Mouse (Mus musculus): ENCODE data around the gene N4bp1.

The N4bp1 gene

DNA sequence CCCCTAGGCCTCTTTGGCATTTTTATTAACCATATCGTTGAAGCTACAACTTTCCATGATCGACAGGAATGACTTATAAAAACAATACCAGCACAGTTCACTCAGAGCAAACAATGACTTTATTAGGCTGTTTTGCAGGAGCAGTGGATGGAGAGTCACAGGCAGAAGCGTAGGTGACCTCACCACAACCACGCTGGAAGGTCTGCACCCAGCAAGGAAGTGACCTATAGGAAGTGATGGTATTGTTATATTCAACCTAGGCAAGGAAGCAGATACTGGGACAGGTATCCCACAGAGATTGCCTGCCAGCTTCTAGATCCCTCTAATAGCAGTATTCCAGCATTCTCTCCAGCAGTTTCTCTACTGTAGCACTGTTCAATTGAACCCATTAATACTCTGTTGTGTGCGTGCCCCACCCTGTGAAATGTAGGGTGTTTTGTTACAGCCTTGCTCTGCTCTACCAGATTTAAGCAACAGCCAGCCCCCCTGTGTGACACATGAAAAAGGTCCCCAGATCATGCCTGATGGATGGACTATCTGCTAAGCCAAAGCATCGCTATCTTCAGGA is 9.2 kb upstream of the N4bp1 start:
- DNase-seq = no peak

DNA sequence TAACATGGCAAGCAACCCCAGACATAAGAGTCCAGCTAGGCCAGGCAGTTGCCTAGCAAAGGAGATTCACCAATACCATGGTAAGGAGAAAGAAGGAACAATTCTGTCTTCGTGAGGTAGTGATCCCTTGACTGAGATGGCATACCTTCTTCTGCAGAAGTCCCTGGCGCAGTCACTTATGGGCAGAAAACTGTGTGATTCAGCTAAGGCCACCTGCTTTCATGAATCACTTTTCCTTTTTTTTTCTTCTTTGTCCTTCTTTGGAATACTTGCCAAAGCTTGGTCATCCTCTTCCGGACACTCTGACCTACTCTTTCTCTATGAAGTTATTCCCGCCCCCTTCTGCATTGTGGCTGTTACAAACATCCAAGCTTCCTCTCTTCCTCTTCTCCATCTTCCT is 8.5 kb upstream of the N4bp1 start:
- DNase-seq = no peak

DNA sequence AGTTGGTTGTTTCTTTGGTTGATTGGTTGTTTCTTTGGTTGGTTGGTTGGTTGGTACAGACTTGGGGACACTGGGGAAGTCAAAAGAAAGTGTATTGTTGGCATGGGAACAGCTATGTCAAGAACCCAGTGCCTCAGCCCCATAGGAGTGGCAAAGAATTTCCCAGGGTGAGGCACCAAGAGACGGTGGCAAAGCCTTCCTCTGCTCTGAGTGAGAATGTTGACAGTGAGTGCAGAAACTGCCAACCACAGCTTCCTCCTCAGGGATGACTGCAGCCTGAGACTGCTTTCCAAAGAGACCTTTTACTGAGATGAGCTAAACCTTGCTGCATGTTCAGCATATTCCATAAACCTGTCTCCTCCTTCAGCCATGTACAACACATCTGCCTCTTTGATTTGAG is 6.5 kb upstream of the N4bp1 start:
- DNase-seq = no peak

DNA sequence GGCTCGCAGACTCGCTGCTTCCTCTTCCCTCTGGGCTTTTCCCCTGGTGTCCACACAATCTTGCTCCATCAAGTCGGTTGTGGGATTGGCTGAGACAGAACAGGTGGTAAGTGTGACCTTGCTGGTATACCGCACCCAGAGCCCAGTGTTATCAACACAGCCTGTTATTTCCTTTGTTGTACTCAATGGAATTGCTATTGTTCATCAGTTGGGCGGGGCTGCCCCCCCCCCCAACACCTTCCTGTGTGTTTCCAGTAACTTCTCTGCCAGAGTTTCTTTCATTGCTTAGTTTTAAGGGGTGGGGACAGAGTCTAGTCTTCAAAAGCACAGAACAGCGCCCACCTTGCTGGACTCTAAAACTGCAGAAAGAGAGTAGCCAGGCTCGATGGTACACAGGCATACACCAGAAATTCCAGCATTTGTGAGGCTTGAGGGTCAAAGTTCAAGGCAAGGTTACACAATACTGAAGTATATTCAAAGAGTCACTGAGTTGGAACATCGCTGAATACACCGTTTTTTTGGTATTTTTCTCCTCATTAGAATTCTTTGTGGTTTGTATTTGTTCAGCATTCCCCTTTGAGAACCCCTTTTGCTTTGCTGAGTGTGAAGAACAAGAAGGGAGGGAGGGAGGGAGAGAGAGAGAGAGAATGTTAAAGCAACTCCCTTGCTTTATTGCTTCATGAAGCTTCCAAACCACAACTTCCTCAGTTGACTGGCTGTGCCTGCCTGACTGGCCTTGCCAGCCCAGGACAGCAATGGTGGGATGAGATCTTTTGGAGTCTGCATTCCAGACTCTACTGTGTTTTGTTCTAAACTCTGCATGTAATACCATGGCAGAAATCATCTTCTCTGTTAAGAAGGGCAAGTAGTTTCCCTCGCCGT is 3.2 kb upstream of the N4bp1 start:
- DNase-seq = no peak

DNA sequence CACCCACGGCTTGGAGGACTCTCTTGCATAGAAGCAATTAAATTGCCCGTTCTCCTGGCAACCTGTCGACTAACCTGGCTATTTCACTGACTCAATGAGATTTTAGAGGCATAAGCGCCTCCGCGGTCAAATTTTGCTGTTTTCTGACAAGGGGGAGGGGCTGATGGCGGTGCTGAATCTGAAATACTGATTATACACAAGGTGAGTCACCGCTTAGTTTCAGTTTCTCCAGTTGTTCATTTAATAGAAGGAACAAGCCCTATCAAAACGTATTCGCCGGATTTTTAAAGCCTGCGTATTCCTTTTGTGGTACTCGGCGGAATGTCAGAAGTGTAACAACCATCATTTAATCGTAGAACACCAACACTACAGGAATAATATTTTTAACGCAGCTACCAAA is 991 bp downstream of the N4bp1 start:
- DNase-seq = peak; percentile 36 to 49

DNA sequence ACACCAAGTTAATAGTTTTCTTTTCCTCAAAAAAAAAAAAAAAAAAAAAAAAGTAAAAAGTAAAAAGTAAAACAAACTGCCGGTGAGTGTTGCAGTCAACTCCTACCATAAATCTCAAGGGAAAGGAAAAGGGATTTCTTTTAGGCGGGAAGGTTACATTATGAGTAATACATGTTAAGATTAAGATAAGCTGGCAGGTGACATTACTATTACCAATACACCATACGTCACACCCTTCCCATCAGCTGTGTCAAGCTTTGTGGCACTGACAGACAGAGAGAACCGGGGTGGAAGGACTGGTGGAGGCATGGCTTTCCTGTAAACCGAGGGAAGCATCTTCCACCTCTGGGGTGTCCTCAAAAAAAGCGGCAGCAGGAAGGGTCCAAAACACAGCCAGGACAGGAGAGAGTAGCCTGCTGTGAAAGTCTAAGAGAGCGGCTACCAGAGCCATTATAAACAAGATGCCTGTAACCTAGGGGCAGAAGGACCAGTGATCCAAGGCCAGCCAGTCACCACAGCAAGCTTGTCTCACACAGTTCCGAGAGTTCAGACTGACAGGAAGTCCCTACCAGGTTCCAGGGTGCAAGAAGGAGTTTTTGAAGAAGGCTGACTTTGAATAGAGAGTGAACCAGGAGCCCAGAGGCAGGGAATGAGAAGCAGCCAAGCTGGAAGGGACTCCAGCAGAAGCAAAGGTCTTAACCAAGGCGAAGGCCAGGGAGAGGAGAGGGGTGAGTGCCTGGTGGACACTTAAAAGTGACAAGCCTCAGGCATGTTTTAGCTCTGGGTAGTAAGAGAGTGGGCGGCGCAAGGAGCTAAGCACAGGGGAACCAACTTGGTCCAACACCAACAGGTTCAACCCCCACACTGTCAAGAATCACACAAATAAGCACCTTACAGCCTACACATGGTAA is 2.2 kb downstream of the N4bp1 start:
- DNase-seq = no peak

DNA sequence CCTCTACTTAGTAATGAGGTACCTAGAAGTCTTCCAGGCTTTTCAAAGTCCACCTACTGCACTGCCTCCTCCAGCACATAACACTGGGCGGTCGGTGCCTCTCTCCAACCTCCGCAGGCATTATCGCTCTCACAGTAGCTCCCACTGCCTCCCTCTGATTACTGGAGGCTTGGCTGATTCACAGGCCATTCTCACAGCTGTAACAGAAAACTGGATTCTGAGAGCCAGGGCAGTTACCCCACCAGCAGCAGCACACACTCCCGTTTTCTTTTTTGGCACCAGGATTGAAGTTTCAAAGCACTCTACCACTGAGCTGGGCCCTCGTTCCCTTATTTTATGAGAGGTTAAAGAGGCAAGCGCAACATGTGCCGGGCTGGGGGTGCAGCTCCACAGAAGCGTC is 3.1 kb downstream of the N4bp1 start:
- DNase-seq = no peak

DNA sequence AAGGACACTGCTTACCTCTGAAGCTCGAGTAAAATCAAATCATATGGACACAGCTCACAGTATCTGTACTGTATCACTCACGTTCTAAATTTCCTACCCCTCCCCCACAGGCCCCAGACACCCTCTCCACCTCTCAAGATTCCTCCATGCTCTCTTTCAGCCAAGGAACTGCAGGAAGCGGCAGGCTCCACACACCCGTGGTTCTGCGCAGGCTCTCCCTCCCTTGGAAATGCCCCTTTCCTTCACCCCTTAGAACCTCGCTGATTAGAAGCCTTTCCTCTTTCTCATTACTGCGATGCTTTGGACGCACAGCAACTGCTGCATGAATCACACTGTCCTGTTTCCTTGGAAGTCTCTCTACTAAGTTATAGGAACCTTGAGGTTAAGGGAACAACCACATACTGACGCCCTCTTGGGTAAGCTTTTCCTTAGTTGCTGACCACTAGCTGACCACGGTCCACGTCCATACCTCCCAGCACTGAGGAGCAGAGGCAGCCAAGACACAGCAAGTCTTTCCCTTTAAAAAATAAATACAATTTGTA is 3.9 kb downstream of the N4bp1 start:
- DNase-seq = no peak

DNA sequence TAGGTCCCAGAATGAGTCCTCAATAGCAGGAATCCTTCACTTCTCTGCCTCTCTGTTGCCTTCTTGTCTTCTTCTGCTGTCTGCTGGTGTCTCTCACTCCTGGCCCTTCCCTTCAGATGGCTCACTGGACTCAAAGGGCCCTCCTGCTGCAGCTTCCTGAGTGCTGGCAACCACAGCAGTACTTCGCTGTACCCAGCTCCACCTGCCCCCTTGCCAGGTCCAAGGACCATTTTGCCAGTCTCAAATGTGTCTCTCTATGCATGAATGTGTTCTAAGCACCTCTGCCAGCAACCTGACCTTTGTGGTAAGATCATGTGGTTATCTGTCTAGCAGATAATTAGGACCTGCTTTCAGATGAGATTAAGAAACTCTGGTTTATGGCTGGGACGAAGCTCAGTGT is 8.2 kb downstream of the N4bp1 start:
- peak; percentile 39 to 48 for DNase-seq

DNA sequence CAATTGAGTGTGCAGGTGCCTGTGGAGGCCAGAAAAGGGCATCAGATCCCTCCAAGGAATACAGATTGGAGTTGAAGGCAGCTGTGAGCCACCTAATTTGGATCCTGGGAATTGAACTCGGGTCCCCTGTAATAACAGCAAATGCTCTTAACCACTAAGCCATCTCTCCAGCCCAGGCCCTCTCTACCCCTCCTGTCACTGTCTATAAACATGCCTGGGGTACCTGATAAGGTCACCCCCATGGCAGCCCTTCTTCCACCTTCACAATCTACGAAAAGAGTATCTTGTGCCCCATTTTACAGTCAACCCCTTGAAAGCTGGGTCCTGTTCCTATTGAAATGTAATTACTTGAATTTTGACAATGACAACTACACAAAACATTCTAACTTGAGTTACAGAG is 11.0 kb downstream of the N4bp1 start:
- DNase-seq = no peak

DNA sequence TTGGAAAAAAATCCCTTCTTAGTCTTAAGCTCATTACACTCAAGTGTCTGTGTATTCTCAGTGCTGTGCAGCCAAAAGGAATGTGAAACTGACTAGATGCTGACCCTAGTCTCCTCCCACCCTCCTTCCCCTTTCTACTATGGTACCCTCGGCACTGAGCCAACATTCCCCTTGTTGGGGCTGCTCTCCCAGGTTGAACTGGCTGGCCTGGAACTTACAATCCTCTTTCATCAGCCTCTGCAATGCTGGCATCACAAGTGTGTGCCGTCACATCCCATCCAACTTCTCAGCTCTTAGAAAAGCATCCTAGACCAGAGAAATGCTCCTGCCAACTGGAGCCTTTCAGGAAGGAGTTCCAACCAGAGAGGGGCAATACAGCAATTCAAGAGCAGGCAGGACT is 11.9 kb downstream of the N4bp1 start:
- DNase-seq = peak; percentile 53 to 68

DNA sequence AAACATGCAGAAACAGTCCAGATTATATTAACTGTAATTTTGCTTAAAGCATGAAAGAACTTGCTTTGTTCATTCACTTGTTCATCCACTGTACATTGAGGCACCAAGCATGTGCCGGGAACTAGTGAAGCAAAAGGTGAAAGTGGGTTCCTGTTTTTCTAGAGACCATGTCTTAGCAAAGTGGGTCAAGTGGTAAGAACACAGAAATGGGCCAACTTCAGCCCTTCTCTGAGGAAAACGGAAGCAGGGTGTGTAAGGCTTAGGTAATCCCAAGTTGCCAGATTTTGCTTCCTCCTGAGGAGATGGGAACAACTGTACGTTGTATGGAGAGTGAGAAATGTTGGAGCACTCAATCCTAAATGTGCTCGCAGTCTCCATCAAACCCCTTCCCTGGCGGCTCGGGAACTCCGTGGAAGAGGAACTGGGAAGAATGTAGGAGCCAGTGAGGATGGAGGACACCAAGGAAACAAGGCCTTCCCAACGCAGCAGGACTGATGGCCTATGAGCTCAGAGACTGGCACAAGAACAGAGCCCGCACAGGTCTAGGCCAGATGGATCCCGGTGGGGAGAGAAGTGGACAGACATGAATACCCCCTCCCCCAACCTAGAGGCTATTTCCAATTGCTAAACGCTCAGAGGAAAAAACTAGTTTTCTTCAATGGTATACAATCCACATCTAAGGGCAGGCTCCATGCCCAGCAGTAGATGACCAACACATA is 12.8 kb downstream of the N4bp1 start:
- peak; percentile 51 to 66 for DNase-seq

DNA sequence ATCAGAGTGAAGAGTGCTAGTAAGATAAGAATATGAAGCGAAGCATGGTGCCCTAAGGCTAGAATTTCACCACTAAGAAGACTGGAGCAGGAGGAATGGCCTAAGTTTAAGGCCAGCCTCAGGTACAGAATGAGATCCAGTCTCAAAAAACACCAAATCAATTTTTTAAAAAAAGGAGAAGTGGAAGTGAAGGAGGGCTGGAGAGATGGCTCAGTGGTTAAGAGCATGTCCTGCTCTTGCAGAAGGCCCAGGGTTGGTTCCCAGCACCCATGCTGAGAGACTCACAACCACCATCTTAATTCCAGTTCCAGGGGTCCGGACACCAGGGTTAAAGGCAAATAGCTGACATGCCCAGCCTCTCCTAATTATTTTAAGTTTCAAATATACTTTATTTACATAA is 13.6 kb downstream of the N4bp1 start:
- DNase-seq = no peak

DNA sequence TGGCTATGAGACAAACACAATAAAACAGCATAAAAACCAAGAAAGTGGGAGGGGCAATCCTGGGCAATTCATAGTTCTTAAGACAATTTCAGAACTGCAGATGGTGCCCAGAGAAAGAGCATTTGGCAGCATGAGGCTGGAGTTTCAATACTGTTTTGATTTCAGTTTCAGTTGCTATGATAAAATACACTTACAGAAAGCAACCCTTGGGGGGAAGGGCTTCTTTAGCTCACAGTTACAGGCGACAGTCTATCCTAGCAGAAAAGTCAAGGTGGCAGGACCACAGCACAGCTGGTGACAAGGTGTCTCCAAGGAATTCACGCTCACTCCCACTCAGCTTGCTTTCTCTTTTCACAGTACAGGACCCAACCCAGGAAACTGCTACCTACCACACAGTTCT is 14.3 kb downstream of the N4bp1 start:
- no peak for DNase-seq

DNA sequence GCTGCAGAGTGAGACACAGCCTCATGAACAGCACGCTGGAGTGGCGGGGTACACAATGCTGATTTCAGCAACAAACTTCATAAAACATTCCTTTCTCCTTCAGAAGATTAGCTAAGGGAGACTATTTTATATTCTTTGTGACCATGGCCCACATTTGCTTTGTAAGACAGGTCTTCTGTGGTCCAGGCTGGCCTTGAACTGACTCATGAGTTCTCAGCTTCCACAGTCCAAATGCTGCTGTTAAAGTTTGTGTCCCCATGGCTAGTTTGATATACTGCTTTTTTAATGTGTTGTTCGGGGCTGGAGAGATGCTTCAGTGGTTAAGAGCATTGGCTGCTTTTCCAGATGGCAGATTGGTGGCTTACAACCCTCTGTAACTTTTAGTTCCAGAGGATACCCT is 17.0 kb downstream of the N4bp1 start:
- no peak for DNase-seq

DNA sequence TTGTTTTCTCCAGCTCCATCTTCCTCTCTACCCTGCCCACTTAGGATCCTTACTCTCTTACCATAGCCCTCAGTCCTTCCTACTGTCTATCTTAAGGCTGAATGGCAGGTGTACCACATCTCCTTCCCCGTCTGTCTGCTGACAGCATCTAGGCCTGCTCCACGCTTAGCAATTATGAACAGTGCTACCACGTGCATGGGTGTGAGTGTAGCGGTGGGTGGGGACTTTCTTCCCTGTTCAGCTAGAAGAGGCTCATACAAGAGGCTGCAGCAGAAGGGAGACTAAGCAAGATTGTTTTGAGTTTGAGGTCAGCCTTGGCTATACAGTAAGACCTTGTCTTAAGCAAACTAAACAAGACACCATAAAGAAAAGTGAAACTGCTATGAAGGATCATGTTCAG is 20.3 kb downstream of the N4bp1 start:
- no peak for DNase-seq

DNA sequence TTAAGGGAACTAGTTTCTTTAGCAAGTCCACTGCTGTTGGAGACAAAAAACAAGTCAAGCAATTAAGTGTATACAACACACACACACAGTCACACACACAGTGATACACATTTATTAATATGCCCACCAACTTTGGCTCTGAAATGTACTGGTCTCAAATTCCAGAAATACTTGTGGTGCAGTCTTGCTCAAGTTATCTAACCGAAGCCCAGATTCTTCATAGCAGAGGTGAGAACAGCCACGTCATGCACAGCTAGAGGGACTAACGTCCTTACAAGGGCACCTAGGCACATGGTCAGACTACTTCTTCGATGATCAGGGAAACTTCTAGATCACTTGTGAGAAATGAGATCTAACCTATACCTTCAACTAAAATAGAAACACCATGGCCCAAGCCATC is 22.2 kb downstream of the N4bp1 start:
- no peak for DNase-seq

DNA sequence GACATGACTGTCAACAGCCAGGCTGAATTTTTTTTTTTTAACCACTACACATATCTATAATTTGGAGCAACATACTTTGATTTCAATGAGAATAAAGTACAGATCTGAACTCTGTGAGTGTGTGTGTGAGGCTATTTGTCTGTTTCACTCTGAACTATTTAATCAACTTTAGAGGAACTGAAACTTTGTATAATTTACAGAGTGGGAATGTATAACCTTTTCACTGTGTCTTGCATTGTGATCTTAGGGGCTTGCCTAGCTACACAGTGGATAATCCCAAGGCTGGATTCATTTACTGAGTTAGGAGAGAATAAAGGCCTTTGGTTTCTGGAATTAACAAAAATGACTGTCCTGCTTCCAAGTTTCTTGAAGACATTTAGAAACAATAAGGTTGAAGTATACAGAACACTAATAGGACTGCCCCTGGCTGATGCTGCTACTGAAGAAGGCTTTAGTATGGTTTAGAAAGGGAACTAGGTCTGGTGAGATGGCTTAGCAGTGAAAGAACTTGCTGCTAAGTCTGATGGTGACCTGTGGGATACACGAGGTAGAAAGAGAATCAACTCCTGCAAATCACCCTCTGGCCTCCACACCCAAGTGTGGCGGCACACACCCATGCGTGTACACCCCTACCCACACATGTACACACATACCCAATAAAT is 22.8 kb downstream of the N4bp1 start:
- DNase-seq = no peak

DNA sequence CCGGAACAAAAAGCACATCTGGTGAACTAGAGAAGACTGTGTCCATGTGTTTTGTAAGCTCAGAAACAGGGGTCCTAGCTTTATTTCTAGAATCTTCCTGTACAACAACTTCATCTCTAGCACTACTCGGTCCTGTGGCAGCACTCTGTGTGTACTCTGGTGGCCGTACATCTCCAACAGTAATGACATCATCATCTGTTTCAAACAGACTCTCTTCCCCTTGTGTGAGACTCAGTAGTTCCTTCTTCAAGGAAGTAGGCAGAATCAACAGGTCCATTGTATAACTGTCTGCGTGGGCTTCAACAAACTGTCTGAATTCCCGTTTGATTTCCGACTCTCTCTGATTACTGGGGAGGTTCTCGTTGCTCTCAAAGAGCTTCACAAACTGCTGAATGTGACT is 23.5 kb downstream of the N4bp1 start:
- DNase-seq = no peak

DNA sequence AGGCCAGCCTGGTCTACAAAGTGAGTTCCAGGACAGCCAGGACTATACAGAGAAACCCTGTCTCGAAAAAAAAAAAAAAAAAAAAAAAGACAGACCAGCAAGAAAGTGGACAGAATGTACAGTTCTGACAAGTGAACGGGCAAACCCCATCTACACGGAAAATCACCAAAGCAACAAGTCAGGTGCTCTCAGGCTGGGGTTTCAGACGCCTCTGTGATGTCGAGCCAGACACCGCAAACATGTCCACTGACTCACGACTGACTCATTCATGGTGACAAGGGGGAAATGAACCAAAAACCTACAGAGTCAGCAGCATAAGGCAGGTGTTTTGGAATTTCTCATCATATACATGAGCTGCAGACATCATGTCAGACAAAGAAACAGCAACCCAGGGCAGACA is 28.8 kb downstream of the N4bp1 start:
- DNase-seq = no peak

DNA sequence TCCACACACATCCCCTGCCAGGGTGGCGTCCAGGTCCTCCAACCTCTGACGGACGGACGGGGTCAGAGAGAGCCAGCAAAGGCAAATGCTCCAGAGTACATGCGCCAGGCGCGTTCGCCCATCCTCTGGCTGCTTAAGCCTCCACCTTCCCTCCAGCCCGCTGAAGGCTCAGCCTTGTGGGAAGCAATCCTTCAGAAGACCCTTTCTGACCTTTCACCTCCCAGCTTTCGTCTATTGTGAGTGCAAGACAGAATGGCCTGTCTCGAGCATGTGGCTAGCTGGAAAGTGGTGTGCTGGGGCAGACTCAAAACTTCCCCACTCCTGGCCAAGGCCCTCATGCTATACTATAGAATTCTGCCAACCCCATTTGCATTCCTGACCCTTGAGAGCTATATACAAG is 30.4 kb downstream of the N4bp1 start:
- no peak for DNase-seq

DNA sequence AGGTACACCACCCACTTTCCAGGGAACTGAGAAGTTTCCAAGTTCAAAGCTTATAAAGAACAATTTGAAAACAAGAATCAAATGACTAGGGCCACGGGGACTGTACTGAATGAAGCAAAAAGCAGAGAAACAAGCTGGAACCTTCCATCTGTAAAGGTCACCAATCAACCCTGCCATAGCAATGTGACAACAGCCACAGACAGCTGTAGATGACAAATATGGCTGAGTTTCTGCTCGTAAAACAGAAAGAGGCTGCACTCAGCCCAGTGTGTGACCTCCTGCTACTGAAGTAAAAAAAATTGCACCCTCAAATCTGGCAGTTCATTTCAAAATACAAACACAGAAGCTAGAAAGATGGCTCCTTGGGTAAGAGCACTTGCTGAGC is 31.1 kb downstream of the N4bp1 start:
- no peak for DNase-seq
